Mouse (Mus musculus): ENCODE results near the gene Fmnl2. TPM values are rescaled to one million over a fixed set of nuclear protein-coding genes. Genes with fewer than 3 reads are reported as not detected.

Gene Fmnl2
- polyA plus RNA-seq, 1 experiment from 2014 or later, result 19.5 TPM

DNA sequence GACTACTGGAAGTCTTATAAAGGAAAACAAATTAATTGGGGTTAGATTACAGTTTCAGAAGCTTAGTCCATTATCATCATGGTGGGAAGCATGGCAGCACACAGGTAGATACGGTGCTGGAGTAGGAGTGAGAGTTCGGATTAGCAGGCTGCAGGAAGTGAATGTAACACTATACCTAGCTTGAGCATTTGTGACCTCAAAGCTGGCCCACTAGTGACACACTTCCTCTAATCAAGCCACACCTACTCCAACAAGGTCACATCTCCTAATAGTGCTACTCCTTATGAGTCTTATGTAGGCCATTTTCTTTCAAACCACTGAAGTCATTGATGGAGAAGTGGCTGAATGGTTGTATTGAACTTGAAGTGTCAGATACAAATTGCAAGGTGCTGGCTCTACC is 73.7 kb downstream of the Fmnl2 start:
- Histone ChIP-seq H3K4me2 (replicated peaks; ENCODE audit: low read depth, low read length) (no peak overlapping the region), H3K4me3 (ENCODE audit: low read depth, low read length) (no peak overlapping the region), H3K27ac (ENCODE audit: low read depth, low read length) (no peak overlapping the region), H3K9ac (ENCODE audit: low read depth, low read length) (no peak overlapping the region), H3K4me1 (replicated peaks; ENCODE audit: control insufficient read depth, insufficient read depth, low read length) (peaks cover 5% of the 10 kb centered on the region), H3K27me3 (ENCODE audit: control insufficient read depth, insufficient read depth, low read length) (no peaks in the 10 kb centered on the region), H3K9me3 (ENCODE audit: control insufficient read depth, low read length) (no peaks in the 10 kb centered on the region), H3K36me3 (ENCODE audit: control insufficient read depth, insufficient read depth, low read length) (no peaks in the 10 kb centered on the region)
- DNase-seq (ENCODE audit: low spot score) (no peak), ATAC-seq (ENCODE audit: low FRiP score) (no peak)
- 94% methylated on average over 2 of the region's 2 CpGs for WGBS

DNA sequence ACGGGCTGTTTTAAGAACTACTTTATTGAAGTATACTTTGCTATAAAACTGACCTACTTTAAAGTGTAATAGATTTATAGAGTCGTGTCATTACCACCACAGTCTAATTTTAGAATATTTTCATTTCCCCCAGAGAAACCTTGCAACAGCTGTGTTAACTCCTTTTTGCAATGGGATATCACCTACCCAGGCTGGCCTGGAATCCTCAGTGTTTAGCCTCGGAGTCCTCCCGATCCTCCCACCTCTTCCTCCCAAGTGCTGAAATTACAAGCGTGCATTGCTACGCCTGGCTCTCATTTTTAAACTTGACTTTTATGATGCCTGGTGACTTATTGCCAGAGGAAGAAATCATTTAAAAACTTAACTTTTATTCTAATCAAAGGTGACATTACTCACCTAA is 78.2 kb downstream of the Fmnl2 start:
- Histone ChIP-seq H3K27ac (ENCODE audit: low read depth, low read length) (no peak overlapping the region), H3K9me3 (ENCODE audit: control insufficient read depth, low read length) (no peaks in the 10 kb centered on the region), H3K4me1 (replicated peaks; ENCODE audit: control insufficient read depth, insufficient read depth, low read length) (no peaks in the 10 kb centered on the region), H3K4me2 (replicated peaks; ENCODE audit: low read depth, low read length) (no peak overlapping the region), H3K27me3 (ENCODE audit: control insufficient read depth, insufficient read depth, low read length) (no peaks in the 10 kb centered on the region), H3K9ac (ENCODE audit: low read depth, low read length) (no peak overlapping the region), H3K4me3 (ENCODE audit: low read depth, low read length) (no peak overlapping the region), H3K36me3 (ENCODE audit: control insufficient read depth, insufficient read depth, low read length) (no peaks in the 10 kb centered on the region)
- DNase-seq (ENCODE audit: low spot score), result no peak
- WGBS, result 87% methylated on average over 6 of the region's 6 CpGs
- ATAC-seq (ENCODE audit: low FRiP score), result no peak

DNA sequence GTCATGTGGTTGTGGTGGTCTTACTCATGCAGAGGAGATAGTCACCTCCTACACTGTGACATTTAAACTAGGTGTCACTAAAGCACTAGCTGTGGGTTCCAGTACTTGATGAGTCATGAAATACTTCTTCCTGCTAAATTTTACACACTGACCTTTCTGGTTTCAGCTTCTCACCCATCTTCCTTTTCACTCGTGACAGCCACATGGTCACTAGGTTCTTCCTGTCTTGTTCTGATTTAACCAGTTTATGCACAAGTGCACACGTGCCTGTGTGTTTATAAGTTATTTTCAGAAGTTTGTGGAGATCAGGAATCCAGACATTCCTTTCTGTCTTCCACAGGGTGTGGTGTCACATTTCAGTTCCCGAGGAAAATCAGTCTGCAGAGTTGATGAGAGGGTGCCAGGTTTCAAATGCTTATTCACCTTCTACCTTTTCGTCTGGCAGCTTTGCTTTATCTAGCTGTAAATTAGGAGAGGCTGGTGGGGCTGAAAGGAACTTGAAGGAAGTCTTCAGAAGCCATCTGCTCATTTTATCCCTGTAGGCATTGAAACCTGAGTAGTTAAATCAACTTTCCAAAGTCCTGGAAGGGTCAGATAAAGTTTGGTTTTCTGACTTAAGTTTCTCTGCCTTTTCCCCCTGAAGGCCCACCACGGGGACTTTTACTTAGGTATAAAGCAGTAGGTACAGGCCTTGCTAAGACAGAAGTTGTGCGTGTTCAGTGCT is 80.9 kb downstream of the Fmnl2 start:
- no peaks in the 10 kb centered on the region for H3K36me3 ChIP-seq (ENCODE audit: control insufficient read depth, insufficient read depth, low read length)
- H3K27me3 ChIP-seq (ENCODE audit: control insufficient read depth, insufficient read depth, low read length), result no peaks in the 10 kb centered on the region
- no peak overlapping the region for H3K27ac ChIP-seq (ENCODE audit: low read depth, low read length)
- H3K4me3 ChIP-seq (ENCODE audit: low read depth, low read length), result no peak overlapping the region
- DNase-seq (ENCODE audit: low spot score), result no peak
- no peak overlapping the region for H3K4me2 ChIP-seq (replicated peaks; ENCODE audit: low read depth, low read length)
- H3K9ac ChIP-seq (ENCODE audit: low read depth, low read length), result no peak overlapping the region
- no peaks in the 10 kb centered on the region for H3K4me1 ChIP-seq (replicated peaks; ENCODE audit: control insufficient read depth, insufficient read depth, low read length)
- no peaks in the 10 kb centered on the region for H3K9me3 ChIP-seq (ENCODE audit: control insufficient read depth, low read length)
- no peak for ATAC-seq (ENCODE audit: low FRiP score)
- 47% methylated on average over 6 of the region's 6 CpGs for WGBS

DNA sequence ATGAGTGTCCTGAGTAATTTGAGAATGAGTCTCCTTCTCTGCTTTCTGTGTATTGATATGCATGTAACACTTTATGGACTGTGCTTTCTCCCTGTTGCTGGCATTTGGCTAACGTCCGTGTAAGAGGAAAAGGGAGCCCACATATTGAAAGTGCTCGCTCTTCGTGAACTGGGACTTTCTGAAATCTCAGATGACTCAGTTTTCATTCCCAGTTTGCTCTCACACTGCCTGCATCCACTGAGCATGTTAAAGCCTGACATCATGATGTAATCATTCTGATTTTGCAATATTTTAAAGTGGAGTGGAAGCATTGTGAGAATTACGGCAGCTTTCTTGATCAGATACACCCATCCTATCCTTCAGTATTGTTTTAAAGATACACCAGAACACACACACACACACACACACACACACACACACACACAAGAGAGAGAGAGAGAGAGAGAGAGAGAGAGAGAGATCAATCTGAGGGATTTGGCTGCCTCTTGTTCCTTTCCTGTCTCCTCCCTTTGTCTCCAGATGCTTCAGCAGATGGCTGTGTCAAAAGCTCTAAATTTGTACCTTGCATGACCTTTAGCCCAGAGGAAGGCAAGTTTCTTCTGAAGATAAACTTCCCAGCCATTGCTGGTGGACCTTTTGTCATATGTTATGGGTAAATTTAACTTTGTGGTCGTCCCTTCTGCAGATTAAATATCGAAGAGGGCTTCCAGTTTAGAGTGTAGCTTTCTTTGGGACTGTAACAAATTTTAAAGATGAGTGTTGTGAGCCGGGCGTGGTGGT is 86.2 kb downstream of the Fmnl2 start:
- Histone ChIP-seq H3K4me3 (ENCODE audit: low read depth, low read length) (no peak overlapping the region), H3K4me1 (replicated peaks; ENCODE audit: control insufficient read depth, insufficient read depth, low read length) (no peaks in the 10 kb centered on the region), H3K4me2 (replicated peaks; ENCODE audit: low read depth, low read length) (no peak overlapping the region), H3K27ac (ENCODE audit: low read depth, low read length) (no peak overlapping the region), H3K9ac (ENCODE audit: low read depth, low read length) (no peak overlapping the region), H3K27me3 (ENCODE audit: control insufficient read depth, insufficient read depth, low read length) (no peaks in the 10 kb centered on the region), H3K36me3 (ENCODE audit: control insufficient read depth, insufficient read depth, low read length) (no peaks in the 10 kb centered on the region), H3K9me3 (ENCODE audit: control insufficient read depth, low read length) (no peaks in the 10 kb centered on the region)
- WGBS, result 85% methylated on average over 9 of the region's 9 CpGs
- ATAC-seq (ENCODE audit: low FRiP score) (no peak), DNase-seq (ENCODE audit: low spot score) (no peak)

DNA sequence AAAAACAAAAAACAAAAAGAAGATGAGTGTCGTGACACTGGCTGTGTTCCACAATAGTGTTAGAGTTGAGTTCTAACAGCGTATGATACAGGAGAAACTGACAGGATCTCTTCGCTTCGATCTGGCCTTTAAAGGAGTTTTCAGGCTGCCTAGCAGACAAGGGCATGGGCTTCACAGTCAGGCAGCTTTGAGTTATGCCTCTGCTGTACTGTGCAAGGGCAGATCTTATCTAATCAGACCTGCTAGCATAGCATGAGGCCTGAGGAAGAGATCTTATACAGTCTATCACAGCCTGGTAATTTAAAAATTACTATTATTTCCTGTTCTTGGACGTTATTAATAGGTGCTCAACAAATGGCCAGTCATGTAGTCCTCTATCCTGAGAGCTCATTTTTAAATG is 86.9 kb downstream of the Fmnl2 start:
- ATAC-seq (ENCODE audit: low FRiP score) (no peak), DNase-seq (ENCODE audit: low spot score) (no peak)
- no peak overlapping the region for H3K4me2 ChIP-seq (replicated peaks; ENCODE audit: low read depth, low read length)
- no peak overlapping the region for H3K9ac ChIP-seq (ENCODE audit: low read depth, low read length)
- no peak overlapping the region for H3K27ac ChIP-seq (ENCODE audit: low read depth, low read length)
- H3K4me3 ChIP-seq (ENCODE audit: low read depth, low read length), result no peak overlapping the region
- WGBS, result 94% methylated on average over 5 of the region's 5 CpGs
- H3K9me3 ChIP-seq (ENCODE audit: control insufficient read depth, low read length), result no peaks in the 10 kb centered on the region
- H3K27me3 ChIP-seq (ENCODE audit: control insufficient read depth, insufficient read depth, low read length), result no peaks in the 10 kb centered on the region
- no peaks in the 10 kb centered on the region for H3K4me1 ChIP-seq (replicated peaks; ENCODE audit: control insufficient read depth, insufficient read depth, low read length)
- no peaks in the 10 kb centered on the region for H3K36me3 ChIP-seq (ENCODE audit: control insufficient read depth, insufficient read depth, low read length)

DNA sequence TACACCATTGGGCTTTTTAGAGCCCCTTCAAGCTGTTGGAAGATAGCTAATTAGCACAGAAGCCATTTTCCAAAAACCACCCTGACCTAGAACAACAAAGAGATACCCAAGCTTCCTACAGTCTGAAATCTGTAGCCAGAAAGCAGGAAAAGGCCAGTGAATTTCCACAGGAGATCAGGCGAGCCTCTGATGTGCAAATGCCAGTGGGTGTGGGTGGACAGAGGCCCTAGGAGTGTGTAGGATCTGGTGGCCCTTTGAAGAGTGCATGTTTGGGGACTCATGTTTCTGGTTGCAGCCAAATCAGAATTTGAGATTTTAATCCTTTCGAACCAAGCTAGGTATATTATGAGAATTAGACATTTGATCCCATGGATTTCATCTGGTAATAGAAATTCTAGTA is 88.4 kb downstream of the Fmnl2 start:
- no peak overlapping the region for H3K4me3 ChIP-seq (ENCODE audit: low read depth, low read length)
- H3K4me2 ChIP-seq (replicated peaks; ENCODE audit: low read depth, low read length), result no peak overlapping the region
- DNase-seq (ENCODE audit: low spot score) (no peak), ATAC-seq (ENCODE audit: low FRiP score) (no peak)
- no peaks in the 10 kb centered on the region for H3K36me3 ChIP-seq (ENCODE audit: control insufficient read depth, insufficient read depth, low read length)
- no peaks in the 10 kb centered on the region for H3K9me3 ChIP-seq (ENCODE audit: control insufficient read depth, low read length)
- no peaks in the 10 kb centered on the region for H3K4me1 ChIP-seq (replicated peaks; ENCODE audit: control insufficient read depth, insufficient read depth, low read length)
- no peaks in the 10 kb centered on the region for H3K27me3 ChIP-seq (ENCODE audit: control insufficient read depth, insufficient read depth, low read length)
- WGBS, result 69% methylated on average over 2 of the region's 2 CpGs
- H3K9ac ChIP-seq (ENCODE audit: low read depth, low read length), result no peak overlapping the region
- peak overlapping the region; percentile 31; the same call in 1 of the 2 replicates for H3K27ac ChIP-seq (ENCODE audit: low read depth, low read length)

DNA sequence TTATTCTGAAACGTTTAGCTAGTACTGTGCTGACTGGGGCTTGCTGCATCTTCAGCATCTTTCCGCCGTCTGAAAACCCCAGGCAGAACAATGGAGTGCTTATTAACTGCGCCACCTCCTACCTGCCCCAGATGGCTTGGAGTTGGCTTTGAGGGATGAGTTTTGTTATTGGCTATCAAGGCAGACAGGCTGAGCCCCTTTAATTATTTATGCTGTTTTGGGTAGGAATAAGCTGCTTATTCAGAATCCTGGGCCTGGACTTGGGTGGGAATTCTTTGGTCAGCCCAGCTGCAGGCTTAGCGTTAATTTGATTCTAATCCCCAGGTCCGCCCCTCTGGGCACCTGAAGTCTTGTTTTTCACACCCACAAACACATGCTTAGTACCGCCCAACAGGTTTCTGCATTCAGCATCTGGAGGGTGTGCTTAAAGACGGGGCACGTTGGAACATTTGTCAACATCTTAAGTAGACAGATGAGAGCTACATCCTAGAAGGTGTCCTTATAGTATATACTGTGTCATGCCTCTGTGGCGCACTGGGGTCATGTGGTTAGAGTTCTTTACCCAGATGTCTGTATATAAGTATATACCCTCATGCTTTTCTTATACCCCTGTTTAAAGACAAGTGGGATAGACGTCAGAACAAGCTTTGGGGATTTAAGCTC is 89.0 kb downstream of the Fmnl2 start:
- Histone ChIP-seq H3K27me3 (ENCODE audit: control insufficient read depth, insufficient read depth, low read length) (no peaks in the 10 kb centered on the region), H3K4me3 (ENCODE audit: low read depth, low read length) (no peak overlapping the region), H3K27ac (ENCODE audit: low read depth, low read length) (peak overlapping the region; percentile 31; the same call in 1 of the 2 replicates), H3K36me3 (ENCODE audit: control insufficient read depth, insufficient read depth, low read length) (no peaks in the 10 kb centered on the region), H3K9ac (ENCODE audit: low read depth, low read length) (no peak overlapping the region), H3K4me2 (replicated peaks; ENCODE audit: low read depth, low read length) (no peak overlapping the region), H3K9me3 (ENCODE audit: control insufficient read depth, low read length) (no peaks in the 10 kb centered on the region), H3K4me1 (replicated peaks; ENCODE audit: control insufficient read depth, insufficient read depth, low read length) (no peaks in the 10 kb centered on the region)
- ATAC-seq (ENCODE audit: low FRiP score), result peak; percentile 68
- 56% methylated on average over 11 of the region's 11 CpGs for WGBS
- no peak for DNase-seq (ENCODE audit: low spot score)

DNA sequence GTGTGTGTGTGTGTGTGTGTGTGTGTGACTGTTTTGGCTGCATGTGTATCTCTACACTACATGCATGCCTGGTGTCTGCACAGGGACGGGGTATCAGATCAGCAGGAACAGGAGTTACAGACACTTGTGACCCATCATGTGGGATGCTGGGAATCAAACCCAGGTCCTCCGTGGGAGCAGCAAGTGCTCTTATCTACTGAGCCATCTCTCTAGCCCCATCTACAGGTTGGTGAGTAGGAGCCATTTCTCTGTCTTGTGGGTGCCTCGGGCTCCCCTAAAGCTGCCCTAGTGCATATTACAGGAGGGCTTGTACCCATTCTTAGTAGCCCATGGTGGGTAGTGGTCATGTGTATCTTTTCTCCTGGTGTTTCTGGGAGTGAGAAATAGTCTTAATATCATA is 90.7 kb downstream of the Fmnl2 start:
- ATAC-seq (ENCODE audit: low FRiP score) (no peak), DNase-seq (ENCODE audit: low spot score) (no peak)
- no peaks in the 10 kb centered on the region for H3K27me3 ChIP-seq (ENCODE audit: control insufficient read depth, insufficient read depth, low read length)
- H3K4me1 ChIP-seq (replicated peaks; ENCODE audit: control insufficient read depth, insufficient read depth, low read length), result no peaks in the 10 kb centered on the region
- H3K4me3 ChIP-seq (ENCODE audit: low read depth, low read length), result no peak overlapping the region
- H3K9ac ChIP-seq (ENCODE audit: low read depth, low read length), result no peak overlapping the region
- no peak overlapping the region for H3K27ac ChIP-seq (ENCODE audit: low read depth, low read length)
- H3K4me2 ChIP-seq (replicated peaks; ENCODE audit: low read depth, low read length), result no peak overlapping the region
- H3K36me3 ChIP-seq (ENCODE audit: control insufficient read depth, insufficient read depth, low read length), result no peaks in the 10 kb centered on the region
- WGBS, result 97% methylated on average over 3 of the region's 3 CpGs
- H3K9me3 ChIP-seq (ENCODE audit: control insufficient read depth, low read length), result no peaks in the 10 kb centered on the region

Measured in hindbrain, embryonic 11.5 days (tissue).